Comparison of ENCODE assay signal across 10 mouse cellular contexts in the genomic region with DNA sequence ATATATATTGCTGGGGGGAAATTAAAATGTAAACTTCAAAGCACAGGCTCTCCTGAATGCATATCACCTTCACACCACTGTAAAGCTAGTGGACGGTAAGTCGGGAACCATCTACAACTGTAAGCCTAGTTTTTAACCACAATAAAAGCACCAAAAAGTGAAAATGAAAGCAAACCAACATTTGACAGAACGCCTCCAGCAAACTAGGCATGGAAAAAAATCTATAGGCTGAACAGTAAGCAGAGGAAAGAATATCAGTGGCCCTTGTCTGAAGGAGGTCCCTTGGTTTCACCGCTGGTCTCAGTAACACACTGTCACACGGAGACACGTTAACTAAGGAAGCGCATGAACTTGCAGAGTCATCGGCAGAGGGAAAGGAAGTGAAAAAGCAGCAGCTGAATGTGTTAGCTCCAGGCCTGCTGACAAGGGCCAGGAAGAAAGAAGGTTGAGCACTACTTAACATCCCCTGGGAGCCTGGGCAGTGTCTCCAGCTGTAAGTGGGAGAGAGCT. TPM values are rescaled to one million over a fixed set of nuclear protein-coding genes. Genes with fewer than 3 reads are reported as not detected.
DNase-seq lines count a peak whose midpoint lies in the region; ATAC-seq and TF ChIP-seq lines count a peak whose summit lies in the region.
"Had no signal": no experiment of that assay in that cellular context is flagged by ENCODE, and none has a peak within 500 bp of the region (broad histone marks: within the 10 kb centered on the region; RNA-seq: fewer than 3 reads in every experiment).

No protein-coding gene starts in this region.

- no peak overlapping the region for H3K27ac ChIP-seq in intestine, postnatal 0 days (ENCODE audit: low read depth, low read length)
- H3K27ac ChIP-seq in spleen, adult 2 months (ENCODE audit: insufficient read depth, low read length), result peak overlapping the region; percentile 56
- H3K27ac ChIP-seq: embryonic facial prominence, embryonic 12.5 days; lung, embryonic 15.5 days had no signal

- H3K9ac ChIP-seq in intestine, postnatal 0 days (ENCODE audit: low read depth, low read length), result no peak overlapping the region
- H3K9ac ChIP-seq: embryonic facial prominence, embryonic 12.5 days; lung, embryonic 15.5 days had no signal

- H3K9me3 ChIP-seq in intestine, postnatal 0 days (ENCODE audit: control insufficient read depth), result no peaks in the 10 kb centered on the region
- H3K9me3 ChIP-seq: embryonic facial prominence, embryonic 12.5 days; lung, embryonic 15.5 days had no signal

- WGBS in intestine, postnatal 0 days, result 68% methylated on average over 8 of the region's 8 CpGs
- 2% methylated on average over 8 of the region's 8 CpGs for WGBS in spleen, adult 2 months

- ATAC-seq in common myeloid progenitor, adult 5-6 weeks (replicated peaks; ENCODE audit: low read depth, poor library complexity, severe bottlenecking), result peak; percentile 94
- ATAC-seq in intestine, postnatal 0 days, result no peak
- ATAC-seq in cerebellum, adult (ENCODE audit: insufficient number of reproducible peaks, low FRiP score, low TSS enrichment), result no peak

- peak overlapping the region; percentile 35; the same call in 1 of the 2 replicates for H3K4me2 ChIP-seq in intestine, postnatal 0 days (replicated peaks; ENCODE audit: low read depth)
- H3K4me2 ChIP-seq: embryonic facial prominence, embryonic 12.5 days; lung, embryonic 15.5 days had no signal

- no peak for TF ChIP-seq POLR2A in spleen, adult 2 months (IDR thresholded peaks at IDR 0.05; ENCODE audit: low read depth, low read length)

- H3K4me1 ChIP-seq in intestine, postnatal 0 days (replicated peaks; ENCODE audit: control insufficient read depth, insufficient read depth, low read length), result no peaks in the 10 kb centered on the region
- no peaks in the 10 kb centered on the region; the same call in 1 of the 2 replicates for H3K4me1 ChIP-seq in spleen, adult 2 months (ENCODE audit: control insufficient read depth, insufficient read depth, insufficient read length)
- H3K4me1 ChIP-seq: embryonic facial prominence, embryonic 12.5 days; lung, embryonic 15.5 days had no signal

- H3K36me3 ChIP-seq in intestine, postnatal 0 days (ENCODE audit: control insufficient read depth, insufficient read depth), result no peaks in the 10 kb centered on the region
- no peaks in the 10 kb centered on the region for H3K36me3 ChIP-seq in spleen, adult 2 months (ENCODE audit: control insufficient read depth, insufficient read depth, low read length)
- H3K36me3 ChIP-seq: embryonic facial prominence, embryonic 12.5 days; lung, embryonic 15.5 days had no signal

- H3K4me3 ChIP-seq in intestine, postnatal 0 days (ENCODE audit: low read depth, low read length), result no peak overlapping the region
- H3K4me3 ChIP-seq in spleen, adult 2 months (ENCODE audit: extremely low read depth, insufficient read depth, insufficient read length), result peak overlapping the region; percentile 58
- H3K4me3 ChIP-seq: embryonic facial prominence, embryonic 12.5 days; lung, embryonic 15.5 days had no signal

- no peaks in the 10 kb centered on the region for H3K27me3 ChIP-seq in intestine, postnatal 0 days (replicated peaks; ENCODE audit: control insufficient read depth, insufficient read depth, low read length)
- H3K27me3 ChIP-seq in spleen, adult 2 months (ENCODE audit: control insufficient read depth, insufficient read depth, low read length), result no peaks in the 10 kb centered on the region; the same call in 1 of the 2 replicates
- H3K27me3 ChIP-seq: embryonic facial prominence, embryonic 12.5 days; lung, embryonic 15.5 days had no signal

- no peak for TF ChIP-seq CTCF in intestine, postnatal 0 days (IDR thresholded peaks at IDR 0.05; ENCODE audit: low read depth)
- TF ChIP-seq CTCF in spleen, adult 2 months (IDR thresholded peaks at IDR 0.05; ENCODE audit: extremely low read depth, insufficient read depth, insufficient read length, insufficient replicate concordance), result no peak

- DNase-seq in gastrocnemius, adult 18-20 months (ENCODE audit: low spot score), result peak; percentile 16
- DNase-seq in gastrocnemius, postnatal 4 days (ENCODE audit: low spot score in 2 of 2), result no peak
- peak in 1 of 2 experiments; percentile 25 for DNase-seq in spleen, adult 2 months (ENCODE audit: low read depth in 1 of 2, low spot score in 2 of 2)
- no peak for DNase-seq in cerebellum, postnatal 36 days
- no peak for DNase-seq in testis, postnatal 14 days (ENCODE audit: low spot score)

RNA-seq across cellular contexts. Expression of gene Cct6b, which starts 17.2 kb away (rescaled TPM):
- under 1 TPM in 1 of 2 experiments, not detected in 1; 0.36 TPM for total RNA-seq in gastrocnemius, adult 18-20 months (2021)
- under 1 TPM; 0.20 to 0.29 TPM for total RNA-seq in gastrocnemius, postnatal 4 days (2021)
- total RNA-seq in common myeloid progenitor, adult 5-6 weeks (2017), result not detected in 2 replicates
- 0.27 and 0.29 TPM in 2 replicates for polyA plus RNA-seq in intestine, postnatal 0 days (2015; fragmentation: Nextera tagmentation; extraction: Ambion mirVana)
- 0.07 and 0.09 TPM in 2 replicates for polyA plus RNA-seq in spleen, adult 2 months (2012; rRNA removed)

RNA-seq across cellular contexts. Expression of gene Zfp830, which starts 17.2 kb away (rescaled TPM):
- total RNA-seq in gastrocnemius, adult 18-20 months (2021), result 10 to 100 TPM; 15.2 to 16.3 TPM
- 10 to 100 TPM; 15.7 to 18.4 TPM for total RNA-seq in gastrocnemius, postnatal 4 days (2021)
- total RNA-seq in common myeloid progenitor, adult 5-6 weeks (2017), result 37.7 and 48.6 TPM in 2 replicates
- polyA plus RNA-seq in intestine, postnatal 0 days (2015; fragmentation: Nextera tagmentation; extraction: Ambion mirVana), result 19.5 and 21.1 TPM in 2 replicates
- 5.1 and 5.7 TPM in 2 replicates for polyA plus RNA-seq in spleen, adult 2 months (2012; rRNA removed)

RNA-seq across cellular contexts. Expression of gene Lig3, which starts 34.0 kb away (rescaled TPM):
- 10 to 100 TPM; 17.0 to 17.1 TPM for total RNA-seq in gastrocnemius, adult 18-20 months (2021)
- total RNA-seq in gastrocnemius, postnatal 4 days (2021), result 10 to 100 TPM; 18.9 to 20.7 TPM
- total RNA-seq in common myeloid progenitor, adult 5-6 weeks (2017), result 55.3 and 62.4 TPM in 2 replicates
- 8.4 and 9.2 TPM in 2 replicates for polyA plus RNA-seq in intestine, postnatal 0 days (2015; fragmentation: Nextera tagmentation; extraction: Ambion mirVana)
- 5.9 and 6.4 TPM in 2 replicates for polyA plus RNA-seq in spleen, adult 2 months (2012; rRNA removed)
